Mouse (Mus musculus) heart, postnatal 10 days (tissue): ENCODE data around the gene Rrad. TPM values are rescaled to one million over a fixed set of nuclear protein-coding genes. Genes with fewer than 3 reads are reported as not detected.

Experiments
- DNase-seq, 2 experiments: peaks; one replicate each; pipeline ENCODE4 v3.0.0; 2021
- intact Hi-C: fragments of 180-260 bp; cut with DNase I; formaldehyde crosslinking; loops from one replicate; pipeline ENCODE4 v1.15.1; 2025
- total RNA-seq, 2 experiments: library from RNA; stranded (reverse); gene quantifications; 2 replicates each; pipeline ENCODE4 v1.2.3; 2021

The Rrad gene
- total RNA-seq, 2 experiments from 2014 or later = 221 to 337 TPM

DNA sequence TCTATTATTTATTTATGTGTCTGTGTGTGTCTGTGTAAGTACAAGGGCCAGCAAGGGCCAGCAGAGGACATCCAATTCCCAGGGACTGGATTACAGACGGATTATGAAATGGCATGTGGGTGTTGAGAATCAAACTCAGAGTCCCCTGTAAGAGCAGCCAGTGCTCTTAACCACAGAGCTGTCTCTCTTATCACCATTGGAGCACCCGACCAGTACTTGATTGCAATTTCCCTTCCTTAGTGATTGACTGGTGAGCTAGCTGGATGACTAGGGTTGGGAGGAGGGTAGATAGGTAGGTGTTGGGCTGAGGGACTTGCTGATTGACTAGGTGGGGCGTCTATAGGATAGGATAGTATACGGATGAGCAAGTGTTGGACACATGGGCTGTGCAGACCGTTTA, 10.4 kb downstream of the Rrad start:
- intact Hi-C loops = no loop called here
- no peak for DNase-seq

DNA sequence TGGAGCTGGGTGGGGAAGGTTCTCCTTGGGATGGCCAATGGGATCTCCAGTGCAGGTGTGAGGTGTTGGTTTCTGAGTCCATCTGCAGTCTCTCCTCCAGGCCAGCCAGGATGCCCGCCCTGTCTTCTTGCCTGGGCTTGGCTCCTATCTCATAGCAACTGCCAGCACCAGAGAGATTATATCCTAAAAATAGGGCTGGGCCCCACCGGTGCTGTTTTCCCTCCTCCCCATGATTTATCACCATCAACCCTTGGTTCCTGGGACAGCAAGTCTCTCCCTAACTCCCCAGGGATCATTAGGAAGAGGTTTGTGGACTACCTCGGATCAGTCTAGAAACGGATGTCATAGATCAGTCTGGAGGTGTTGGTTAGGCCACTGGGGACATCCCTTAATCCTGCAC, 18.0 kb downstream of the Rrad start:
- intact Hi-C loops = no loop called here
- peak; percentile 39 to 68 for DNase-seq

DNA sequence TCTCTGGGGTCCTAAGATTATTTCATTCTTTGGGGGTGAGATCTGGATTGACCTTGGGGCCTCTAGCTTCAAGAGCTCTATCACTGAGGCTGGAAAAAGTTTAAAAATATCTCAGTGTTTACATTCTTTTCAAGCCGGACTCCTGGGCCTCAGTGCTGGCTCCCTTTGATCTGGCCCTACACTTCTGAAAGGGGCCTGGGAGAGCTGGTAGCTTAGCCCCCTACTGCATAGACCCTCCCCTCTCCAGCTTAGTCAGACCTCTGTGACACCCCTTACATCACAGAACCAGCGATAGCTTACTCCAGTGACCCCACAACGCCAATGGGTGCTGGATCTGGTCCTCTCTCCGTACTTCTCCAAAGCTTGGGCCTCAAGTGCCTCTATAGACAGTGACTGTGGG, 19.5 kb downstream of the Rrad start:
- no peak for DNase-seq
- intact Hi-C loops = no loop called here

DNA sequence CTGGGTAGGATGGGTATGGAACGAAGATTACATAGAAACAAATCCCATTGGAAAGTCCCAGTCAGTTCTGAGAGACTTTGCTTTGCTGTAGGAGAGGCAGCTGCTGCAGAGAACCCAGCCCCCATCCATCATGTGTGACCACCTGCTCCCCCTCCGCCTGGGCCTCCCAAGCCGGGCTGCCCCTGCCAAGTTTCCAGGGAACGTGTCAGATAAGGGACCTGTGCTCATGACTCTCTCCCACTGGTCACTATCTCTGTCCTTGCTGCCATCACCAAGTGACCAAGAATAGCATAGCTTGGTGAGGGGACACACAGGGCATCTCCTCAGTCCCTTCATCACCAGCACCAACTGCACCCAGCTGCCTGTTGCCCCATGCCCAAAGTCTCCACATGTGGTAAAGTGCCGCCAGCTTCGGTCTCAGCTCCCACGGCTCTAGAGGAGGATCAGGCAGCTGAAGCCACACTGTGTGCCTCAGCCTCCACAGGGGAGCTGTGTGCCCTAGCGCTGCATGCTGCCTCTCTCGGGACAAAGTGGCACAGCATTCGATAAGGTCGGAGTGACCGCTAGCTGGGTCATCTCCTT, 20.9 kb downstream of the Rrad start:
- DNase-seq = peak; percentile 88 to 92
- intact Hi-C loops = loop anchor here (1.0 kb wide), 1 partner anchor 19 kb away; no protein-coding TSS in a partner anchor

DNA sequence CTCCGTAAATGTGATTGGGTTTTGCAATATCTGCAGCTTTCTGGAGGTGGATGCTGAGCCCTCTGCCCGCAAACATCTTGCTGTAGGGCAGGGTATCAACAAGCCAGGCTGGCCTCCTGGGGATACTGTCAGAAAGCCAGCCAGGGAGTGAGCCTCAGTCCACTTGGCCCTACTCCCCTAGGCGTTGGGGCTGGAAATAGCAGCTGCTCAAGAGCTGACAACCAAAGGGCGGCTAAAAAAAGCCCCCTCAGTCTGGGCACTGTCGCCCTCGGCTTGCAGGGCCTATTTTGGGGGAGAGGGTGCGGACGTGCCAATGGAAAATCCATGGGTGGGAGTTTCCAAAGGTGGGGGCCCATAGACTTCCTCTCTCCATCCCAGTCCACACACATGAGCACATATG, 21.9 kb downstream of the Rrad start:
- intact Hi-C loops = no loop called here
- DNase-seq = peak; percentile 81 to 86

DNA sequence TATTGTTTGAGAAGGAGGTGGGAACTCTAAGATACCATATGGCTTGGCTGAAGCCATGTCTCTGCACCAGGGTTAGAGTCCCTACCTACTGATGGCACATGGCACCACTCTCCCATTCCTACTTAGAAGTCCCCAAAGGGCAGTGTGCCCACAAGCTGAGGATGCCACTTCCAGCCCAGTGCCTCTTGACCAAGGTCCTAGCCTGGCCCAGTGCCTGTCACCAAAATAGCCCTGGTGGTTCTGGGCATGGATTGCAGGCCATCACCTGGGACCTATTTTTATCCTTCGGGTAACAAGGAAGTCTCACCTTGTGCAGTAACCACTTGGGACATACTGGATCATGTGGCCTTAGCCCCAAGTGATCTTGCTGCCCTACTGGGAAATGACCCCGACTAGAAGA, 23.2 kb downstream of the Rrad start:
- intact Hi-C loops = no loop called here
- DNase-seq = peak; percentile 87 to 92

DNA sequence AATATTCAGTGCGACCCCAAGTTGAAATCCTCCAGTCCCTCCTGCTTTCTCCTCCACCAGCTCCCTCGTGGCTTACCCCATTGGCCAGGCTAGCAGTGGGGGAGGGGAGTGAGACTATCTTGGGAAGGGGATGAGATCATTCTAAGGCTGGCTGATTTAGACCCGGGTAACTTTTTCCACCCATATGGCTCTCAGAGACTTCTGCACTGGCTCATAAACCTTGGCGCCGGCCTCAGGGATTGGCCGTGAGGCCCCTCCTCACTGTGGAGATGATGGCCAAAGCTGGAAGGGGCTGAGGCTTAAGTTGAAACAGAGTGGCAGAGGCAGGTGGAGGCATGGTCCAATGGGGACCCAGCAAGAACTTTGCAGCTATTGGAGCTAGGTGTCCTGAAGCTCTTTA, 24.8 kb downstream of the Rrad start:
- intact Hi-C loops = no loop called here
- DNase-seq = peak; percentile 80 to 81

DNA sequence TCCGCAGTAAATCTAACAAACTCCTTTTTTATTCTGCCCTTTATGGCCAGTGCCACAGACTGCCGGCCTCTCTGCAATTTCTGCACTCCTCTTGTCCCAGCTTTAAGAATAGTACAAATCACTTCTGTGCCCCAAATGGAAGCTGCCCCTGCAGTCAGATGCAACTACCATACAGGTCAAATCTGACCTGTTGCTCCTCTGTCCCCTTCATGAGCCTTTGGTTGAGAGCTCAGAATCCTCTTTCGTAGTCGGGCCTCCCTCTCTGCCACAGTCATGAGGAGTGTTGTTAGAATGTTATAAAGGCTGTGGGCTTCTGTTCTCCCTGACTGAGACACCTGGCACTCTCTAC, 27.9 kb downstream of the Rrad start:
- DNase-seq = no peak
- intact Hi-C loops = loop anchor here (2.0 kb wide), 1 partner anchor 52 kb away; no protein-coding TSS in a partner anchor

DNA sequence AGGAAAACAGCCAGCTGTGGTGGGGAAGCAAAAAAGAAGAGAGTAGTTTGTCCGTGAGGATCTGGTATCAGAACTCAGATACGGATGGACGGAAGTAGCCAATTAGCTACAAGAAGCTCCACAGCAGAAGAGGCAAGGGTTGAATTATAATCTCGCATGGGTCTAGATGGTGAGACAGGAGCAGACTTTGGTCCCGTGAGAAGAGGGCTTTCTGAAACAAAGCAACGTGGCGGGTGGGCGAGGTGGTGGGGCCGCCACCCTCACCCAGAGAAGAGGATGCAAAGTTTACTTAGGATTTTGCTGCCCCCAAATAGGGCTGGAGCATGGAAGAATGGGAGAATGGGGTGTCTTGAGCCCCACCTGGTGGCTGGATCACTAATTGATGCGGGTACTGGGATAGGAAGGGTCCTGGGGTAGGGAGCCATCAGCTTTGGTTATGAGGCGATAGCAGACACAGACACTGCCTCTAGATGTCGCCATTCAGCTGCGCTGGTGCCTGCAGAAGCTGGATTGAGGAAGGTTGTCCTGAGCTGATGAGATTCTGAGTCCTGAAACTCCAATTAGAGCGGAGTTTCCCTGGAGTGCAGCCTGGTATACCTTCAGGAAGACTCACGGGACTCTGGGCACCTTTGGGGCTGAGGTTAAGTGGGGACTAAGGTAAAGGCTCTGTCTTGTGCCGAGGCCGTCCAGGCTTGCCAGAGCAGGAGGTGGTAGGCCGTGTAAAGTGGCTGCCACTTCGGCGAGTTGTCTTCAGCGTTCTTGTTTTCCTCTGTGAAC, 28.5 kb downstream of the Rrad start:
- DNase-seq = peak; percentile 95
- intact Hi-C loops = loop anchor here (1.0 to 2.0 kb wide), 2 partner anchors 42 to 52 kb away; no protein-coding TSS in a partner anchor

DNA sequence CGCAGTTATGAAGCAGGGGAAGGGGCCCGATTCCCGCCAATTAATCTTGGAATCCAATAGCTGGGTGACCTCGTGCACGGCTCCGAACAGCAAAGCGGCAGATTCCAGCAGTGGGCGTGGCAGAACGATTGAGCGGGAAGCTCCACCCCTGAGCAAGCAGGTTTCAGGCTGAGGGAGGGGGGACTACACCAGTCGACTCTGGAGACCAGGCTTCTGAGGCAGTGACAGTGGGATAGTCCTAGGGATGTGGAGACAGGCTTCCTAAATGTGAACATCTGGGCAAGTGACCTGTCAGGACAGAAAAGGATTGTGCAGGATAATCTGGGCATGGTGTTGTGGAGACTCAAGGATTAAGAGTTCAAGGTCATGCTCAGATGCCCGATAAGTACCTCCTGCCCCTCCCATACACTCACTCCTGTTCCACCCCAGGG, 29.2 kb downstream of the Rrad start:
- intact Hi-C loops = loop anchor here (1.0 to 2.0 kb wide), 2 partner anchors 42 to 53 kb away; no protein-coding TSS in a partner anchor
- DNase-seq = no peak

DNA sequence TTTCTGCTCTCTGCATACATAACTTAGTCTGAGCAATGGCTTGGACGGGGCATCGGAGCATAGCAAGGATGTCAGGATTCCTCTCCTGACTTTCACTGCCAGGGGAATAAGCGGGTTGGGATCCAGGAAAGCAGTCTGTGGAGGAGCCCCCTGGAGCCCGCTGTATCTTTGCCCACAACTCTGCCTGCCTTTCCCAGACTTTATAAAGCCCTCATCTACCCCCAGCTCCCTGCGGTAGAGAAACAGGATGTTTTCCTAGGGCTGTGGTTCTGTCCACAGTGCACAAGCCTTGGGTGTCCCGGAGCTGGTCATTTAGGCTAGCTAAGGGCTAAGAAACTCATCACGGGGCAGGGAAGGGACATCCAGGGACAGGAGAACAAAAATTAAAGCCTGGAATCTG, 29.7 kb downstream of the Rrad start:
- intact Hi-C loops = no loop called here
- DNase-seq = no peak

DNA sequence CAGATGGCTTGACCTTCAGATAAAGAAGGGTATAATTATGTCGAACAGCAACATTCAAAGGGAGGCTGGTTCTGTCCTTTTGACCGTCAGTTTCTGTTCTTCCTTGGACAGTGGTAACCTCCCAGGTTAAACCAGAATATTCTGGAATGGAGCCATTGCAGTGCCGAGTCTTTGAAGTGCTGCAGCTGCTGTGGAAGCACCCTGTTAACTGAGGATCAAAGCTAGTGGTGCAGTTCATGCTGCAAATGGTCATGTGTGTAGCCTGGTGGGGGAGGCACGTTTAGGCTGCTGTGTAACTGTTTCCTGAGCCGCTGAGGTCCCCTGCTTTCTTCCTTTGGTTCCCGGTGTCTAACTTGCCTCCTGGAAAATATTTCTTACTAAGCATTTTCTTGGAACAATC, 32.6 kb downstream of the Rrad start:
- no peak for DNase-seq
- intact Hi-C loops = no loop called here

DNA sequence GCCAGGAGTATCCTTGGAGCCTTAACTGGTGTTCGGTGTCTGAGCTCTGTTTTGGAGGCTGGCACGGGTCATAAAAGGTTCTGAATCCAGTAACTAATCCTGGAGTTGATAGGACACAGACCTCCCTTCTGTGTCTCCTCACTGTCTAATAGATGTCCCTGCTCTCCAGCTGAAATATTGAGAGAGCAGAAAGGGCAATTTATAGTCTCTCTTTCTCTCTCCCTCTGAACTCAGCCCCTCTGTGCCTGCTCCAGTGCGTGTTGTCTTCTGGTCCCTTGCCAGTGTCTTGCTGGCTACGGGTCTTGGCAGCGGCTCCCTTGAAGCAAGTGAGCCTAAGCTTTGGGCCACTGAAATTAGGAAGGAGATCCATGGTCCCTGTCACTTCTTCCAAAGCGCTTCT, 33.5 kb downstream of the Rrad start:
- no peak for DNase-seq
- intact Hi-C loops = no loop called here

DNA sequence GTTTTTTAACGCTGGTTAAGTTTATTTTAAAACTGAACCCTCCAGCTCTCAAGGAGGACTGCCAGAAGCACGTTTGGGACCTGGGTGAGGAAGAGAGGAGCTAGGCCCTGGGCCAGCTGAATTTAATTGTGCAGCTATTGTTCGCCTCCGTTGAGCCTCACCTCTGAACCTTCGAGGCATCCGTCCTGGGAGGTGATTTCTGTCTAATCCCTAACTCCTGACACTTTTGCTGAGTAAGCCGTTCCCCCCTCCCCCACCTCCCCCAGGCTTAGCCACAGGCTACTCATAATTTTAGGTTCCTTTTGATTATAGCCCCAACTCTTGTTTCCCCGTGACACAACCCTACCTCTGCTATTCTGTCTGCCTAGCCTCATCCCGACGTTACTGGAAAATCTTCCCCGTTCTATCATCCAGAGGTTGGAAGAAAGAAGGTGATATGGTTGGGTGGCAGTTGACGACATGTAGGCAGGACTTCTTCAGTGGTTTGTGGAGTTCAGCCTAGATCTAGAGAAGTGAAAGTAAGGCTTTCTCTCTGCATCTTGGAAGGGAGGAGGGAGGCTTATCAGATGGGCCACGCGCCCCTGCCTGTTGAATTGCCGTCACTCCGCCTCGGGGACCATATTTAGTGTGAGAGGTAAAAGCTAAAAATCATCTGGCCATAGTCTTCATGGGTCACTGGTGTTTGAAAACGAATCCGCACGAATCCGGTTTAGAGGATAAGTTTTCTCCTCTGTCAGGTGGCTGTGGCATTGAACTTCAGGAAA, 35.2 kb downstream of the Rrad start:
- DNase-seq = no peak
- intact Hi-C loops = no loop called here

DNA sequence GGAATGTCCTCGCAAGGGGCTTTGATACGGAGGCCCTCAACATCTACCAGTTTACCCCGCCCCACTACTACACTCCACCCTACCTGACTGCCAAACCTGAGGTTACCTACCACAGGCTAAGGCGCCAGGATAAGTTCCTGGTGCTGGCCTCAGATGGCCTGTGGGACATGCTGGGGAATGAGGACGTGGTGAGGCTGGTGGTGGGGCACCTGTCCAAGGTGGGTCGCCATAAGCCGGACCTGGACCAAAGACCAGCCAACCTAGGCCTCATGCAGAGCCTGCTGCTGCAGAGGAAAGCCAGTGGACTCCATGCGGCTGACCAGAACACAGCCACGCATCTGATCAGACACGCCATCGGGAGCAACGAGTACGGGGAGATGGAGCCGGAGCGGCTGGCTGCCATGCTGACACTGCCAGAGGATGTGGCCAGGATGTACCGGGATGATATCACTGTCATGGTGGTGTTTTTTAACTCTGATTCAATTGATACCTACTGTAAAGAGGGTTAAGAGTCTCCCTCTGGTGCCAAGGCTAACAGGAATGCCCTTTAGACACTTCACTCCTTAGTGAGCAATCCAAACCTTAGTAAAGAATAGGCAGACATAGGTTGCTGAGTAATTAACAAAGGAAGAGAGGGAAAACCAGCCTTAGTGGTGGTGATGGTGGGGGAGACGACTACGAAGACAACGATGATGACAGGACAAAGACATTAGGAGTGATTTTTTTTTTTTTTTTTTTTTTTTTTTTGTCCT, 36.3 kb downstream of the Rrad start:
- DNase-seq = no peak
- intact Hi-C loops = no loop called here

DNA sequence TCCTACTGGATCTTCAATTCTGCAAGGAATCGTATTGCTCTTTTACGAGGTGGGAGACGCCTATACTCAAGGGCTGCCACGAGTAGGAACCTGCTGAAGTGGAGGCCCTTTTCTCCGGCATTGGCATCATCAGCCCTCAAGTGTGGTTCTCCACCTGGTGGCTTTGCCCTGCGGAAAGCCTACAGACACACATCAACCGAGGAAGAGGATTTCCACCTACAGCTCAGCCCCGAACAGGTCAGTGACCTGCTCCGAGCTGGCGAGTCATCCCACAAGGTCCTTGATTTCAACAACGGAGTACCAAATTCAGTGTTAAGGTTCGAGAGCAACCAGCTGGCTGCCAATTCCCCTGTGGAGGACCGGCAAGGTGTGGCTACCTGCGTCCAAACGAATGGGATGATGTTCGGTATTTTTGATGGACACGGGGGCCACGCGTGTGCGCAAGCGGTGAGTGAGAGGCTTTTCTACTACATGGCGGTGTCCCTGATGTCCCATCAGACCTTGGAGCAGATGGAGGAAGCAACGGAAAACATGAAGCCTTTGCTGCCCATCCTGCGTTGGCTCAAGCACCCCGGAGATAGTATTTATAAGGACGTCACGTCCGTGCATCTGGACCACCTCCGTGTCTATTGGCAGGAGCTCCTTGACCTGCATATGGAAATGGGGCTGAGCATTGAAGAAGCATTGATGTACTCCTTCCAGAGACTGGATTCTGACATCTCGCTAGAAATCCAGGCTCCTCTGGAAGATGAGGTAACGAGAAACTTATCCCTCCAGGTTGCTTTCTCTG, 37.4 kb downstream of the Rrad start:
- intact Hi-C loops = no loop called here

DNA sequence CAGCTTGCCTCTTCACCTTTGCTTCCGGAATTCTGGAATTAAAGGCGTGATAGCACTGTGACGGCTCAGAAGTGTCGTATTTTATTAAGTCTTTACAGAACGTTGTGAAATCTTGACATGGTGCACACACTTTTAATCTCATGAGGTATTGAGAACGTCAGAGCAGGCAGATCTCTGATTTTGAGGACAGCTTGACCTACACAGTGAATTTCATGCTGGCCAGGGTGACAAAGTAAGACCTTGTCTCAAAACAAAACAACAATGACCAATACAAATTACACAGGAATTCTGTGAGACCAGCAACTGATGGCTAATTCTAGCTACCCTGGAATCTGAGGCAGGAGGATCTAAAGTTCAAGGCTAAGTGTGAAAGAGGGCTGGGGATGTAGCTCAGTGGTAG, 38.6 kb downstream of the Rrad start:
- no peak for DNase-seq
- intact Hi-C loops = no loop called here

More for the DNA sequence above, 37.4 kb downstream of the Rrad start:
- DNase-seq = no peak

DNA sequence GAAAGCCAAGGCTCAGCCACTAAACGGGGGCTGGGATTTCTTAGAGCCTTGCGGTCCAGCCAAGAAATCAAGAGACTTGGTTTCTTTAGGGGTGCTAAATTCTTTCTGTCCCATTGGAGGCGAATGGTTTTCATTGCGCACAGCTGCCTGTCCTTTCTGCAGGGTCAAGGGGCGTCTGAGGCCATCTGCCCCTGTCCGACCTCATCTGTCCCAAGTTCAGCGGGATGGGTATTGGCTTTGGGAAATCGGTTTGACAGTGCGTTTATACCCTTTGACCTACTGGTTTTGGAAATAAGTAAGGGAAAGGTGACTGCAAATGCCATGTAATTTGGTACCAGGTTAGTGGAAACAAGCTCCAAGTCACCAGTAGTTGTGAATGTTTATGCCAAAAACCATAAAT, 39.3 kb downstream of the Rrad start:
- intact Hi-C loops = no loop called here

DNA sequence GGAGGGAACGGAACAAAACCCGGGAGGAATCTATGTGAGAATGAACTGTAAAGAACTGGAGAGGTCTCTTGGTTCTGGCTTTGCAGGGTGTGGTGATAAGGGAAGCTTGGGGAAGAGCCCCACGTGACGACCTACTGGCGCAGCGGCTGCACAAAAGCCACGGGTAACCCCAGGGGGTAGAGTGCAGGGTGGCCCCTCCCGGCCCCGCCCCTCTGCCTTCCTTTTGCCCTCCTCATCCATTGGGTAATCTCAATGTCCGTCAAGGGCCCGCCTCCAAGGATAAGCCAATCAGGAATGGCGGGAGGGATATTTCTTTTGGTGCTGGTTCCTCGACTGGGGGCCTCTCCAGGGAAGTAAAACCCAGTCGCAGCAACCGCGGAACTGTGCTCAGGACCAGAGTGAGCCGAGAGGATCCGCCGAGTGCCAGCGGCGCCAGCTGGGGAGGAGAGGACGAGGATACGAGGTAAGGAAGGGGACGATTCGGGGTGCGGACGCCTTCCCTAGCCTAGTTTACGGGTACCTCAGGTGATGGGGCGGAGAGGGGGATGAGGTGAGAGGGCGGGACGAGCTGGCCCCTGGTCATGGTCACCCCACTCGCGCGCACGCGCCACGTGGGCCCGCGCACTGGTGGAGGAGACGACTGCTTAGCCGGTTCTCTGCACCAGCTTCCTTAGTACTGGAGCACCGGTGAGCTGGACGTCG, 39.8 kb downstream of the Rrad start, which contains the start of gene Pdp2:
Gene Pdp2, plus strand, starts transcription at position 319 of the 702 bp plus-strand sequence.
- DNase-seq = peak; percentile 94
- intact Hi-C loops = no loop called here

More for the DNA sequence above, 39.3 kb downstream of the Rrad start:
- DNase-seq = no peak
